Mouse (Mus musculus): ENCODE data around the gene B4gat1. TPM values are rescaled to one million over a fixed set of nuclear protein-coding genes. Genes with fewer than 3 reads are reported as not detected.

The B4gat1 gene
- polyA plus RNA-seq, 1 experiment = 9.7 TPM

GRCm38 (mm10) chr19:5065104-5065503 lies 26.5 kb downstream of the B4gat1 start:
- WGBS = 61% methylated on average over 7 of the region's 7 CpGs

GRCm38 (mm10) chr19:5067040-5067799 lies 28.6 kb downstream of the B4gat1 start:
- no peak overlapping the region for H3K4me3 ChIP-seq (ENCODE audit: extremely low read depth, insufficient read depth, insufficient read length)
- 12% methylated on average over 15 of the region's 15 CpGs for WGBS
- no peak for DNase-seq (ENCODE audit: low read depth in 1 of 2, low spot score in 2 of 2)
- H3K4me1 ChIP-seq (ENCODE audit: control insufficient read depth, insufficient read depth, insufficient read length) = peaks cover 6% of the 10 kb centered on the region
- H3K27ac ChIP-seq (ENCODE audit: insufficient read depth, low read length) = 0 out of 2 replicates have a peak overlapping the region, but pooled peaks have one; percentile 16
- H3K36me3 ChIP-seq (ENCODE audit: control insufficient read depth, insufficient read depth, low read length) = no peaks in the 10 kb centered on the region
- TF ChIP-seq CTCF (IDR thresholded peaks at IDR 0.05; ENCODE audit: extremely low read depth, insufficient read depth, insufficient read length, insufficient replicate concordance) (no peak), POLR2A (IDR thresholded peaks at IDR 0.05; ENCODE audit: low read depth, low read length) (no peak)
- peaks cover 12% of the 10 kb centered on the region for H3K27me3 ChIP-seq (ENCODE audit: control insufficient read depth, insufficient read depth, low read length)

More at GRCm38 (mm10) chr19:5065104-5065503, 26.5 kb downstream of the B4gat1 start:
- no peak overlapping the region for H3K4me3 ChIP-seq (ENCODE audit: extremely low read depth, insufficient read depth, insufficient read length)
- no peak overlapping the region for H3K27ac ChIP-seq (ENCODE audit: insufficient read depth, low read length)
- no peak for DNase-seq (ENCODE audit: low read depth in 1 of 2, low spot score in 2 of 2)
- no peaks in the 10 kb centered on the region for H3K36me3 ChIP-seq (ENCODE audit: control insufficient read depth, insufficient read depth, low read length)
- peaks cover 6% of the 10 kb centered on the region for H3K4me1 ChIP-seq (ENCODE audit: control insufficient read depth, insufficient read depth, insufficient read length)
- no peak for TF ChIP-seq POLR2A (IDR thresholded peaks at IDR 0.05; ENCODE audit: low read depth, low read length)
- no peak for TF ChIP-seq CTCF (IDR thresholded peaks at IDR 0.05; ENCODE audit: extremely low read depth, insufficient read depth, insufficient read length, insufficient replicate concordance)
- peaks cover 12% of the 10 kb centered on the region for H3K27me3 ChIP-seq (ENCODE audit: control insufficient read depth, insufficient read depth, low read length)

GRCm38 (mm10) chr19:5067867-5068569 lies 29.4 kb downstream of the B4gat1 start, which contains the start of gene Cd248:
Gene Cd248, plus strand, starts transcription at chr19:5068078.
- peaks cover 6% of the 10 kb centered on the region for H3K4me1 ChIP-seq (ENCODE audit: control insufficient read depth, insufficient read depth, insufficient read length)
- 5% methylated on average over 50 of the region's 56 CpGs for WGBS
- no peaks in the 10 kb centered on the region for H3K36me3 ChIP-seq (ENCODE audit: control insufficient read depth, insufficient read depth, low read length)

GRCm38 (mm10) chr19:5068570-5069234 lies 30.1 kb downstream of the B4gat1 start:
- Histone ChIP-seq H3K27ac (ENCODE audit: insufficient read depth, low read length) (no peak overlapping the region), H3K36me3 (ENCODE audit: control insufficient read depth, insufficient read depth, low read length) (no peaks in the 10 kb centered on the region), H3K27me3 (ENCODE audit: control insufficient read depth, insufficient read depth, low read length) (peaks cover 12% of the 10 kb centered on the region), H3K4me3 (ENCODE audit: extremely low read depth, insufficient read depth, insufficient read length) (peak overlapping the region; percentile 25; the same call in 1 of the 2 replicates), H3K4me1 (ENCODE audit: control insufficient read depth, insufficient read depth, insufficient read length) (peaks cover 6% of the 10 kb centered on the region)
- no peak for TF ChIP-seq CTCF (IDR thresholded peaks at IDR 0.05; ENCODE audit: extremely low read depth, insufficient read depth, insufficient read length, insufficient replicate concordance)
- TF ChIP-seq POLR2A (IDR thresholded peaks at IDR 0.05; ENCODE audit: low read depth, low read length) = no peak
- 45% methylated on average over 21 of the region's 21 CpGs for WGBS
- DNase-seq (ENCODE audit: low read depth in 1 of 2, low spot score in 2 of 2) = no peak

More at GRCm38 (mm10) chr19:5067867-5068569, 29.4 kb downstream of the B4gat1 start, which contains the start of gene Cd248:
- Histone ChIP-seq H3K27ac (ENCODE audit: insufficient read depth, low read length) (0 out of 2 replicates have a peak within 1 kb of the TSS, but pooled peaks have one; percentile 16), H3K4me3 (ENCODE audit: extremely low read depth, insufficient read depth, insufficient read length) (peak within 1 kb of the TSS; percentile 25; the same call in 1 of the 2 replicates), H3K27me3 (ENCODE audit: control insufficient read depth, insufficient read depth, low read length) (peaks cover 12% of the 10 kb centered on the region)
- TF ChIP-seq CTCF (IDR thresholded peaks at IDR 0.05; ENCODE audit: extremely low read depth, insufficient read depth, insufficient read length, insufficient replicate concordance) (no peak), POLR2A (IDR thresholded peaks at IDR 0.05; ENCODE audit: low read depth, low read length) (no peak)
- DNase-seq (ENCODE audit: low read depth in 1 of 2, low spot score in 2 of 2) = no peak

- 92% methylated on average over 5 of the region's 5 CpGs for WGBS
- H3K4me3 ChIP-seq (ENCODE audit: extremely low read depth, insufficient read depth, insufficient read length) = no peak overlapping the region
- no peak for DNase-seq (ENCODE audit: low read depth in 1 of 2, low spot score in 2 of 2)
- no peaks in the 10 kb centered on the region for H3K36me3 ChIP-seq (ENCODE audit: control insufficient read depth, insufficient read depth, low read length)
- peaks cover 12% of the 10 kb centered on the region for H3K27me3 ChIP-seq (ENCODE audit: control insufficient read depth, insufficient read depth, low read length)
- H3K4me1 ChIP-seq (ENCODE audit: control insufficient read depth, insufficient read depth, insufficient read length) = peaks cover 6% of the 10 kb centered on the region
- H3K27ac ChIP-seq (ENCODE audit: insufficient read depth, low read length) = no peak overlapping the region
- TF ChIP-seq POLR2A (IDR thresholded peaks at IDR 0.05; ENCODE audit: low read depth, low read length) (no peak), CTCF (IDR thresholded peaks at IDR 0.05; ENCODE audit: extremely low read depth, insufficient read depth, insufficient read length, insufficient replicate concordance) (no peak)
Observed at GRCm38 (mm10) chr19:5069486-5069885, 30.9 kb downstream of the B4gat1 start.

- peaks cover 6% of the 10 kb centered on the region for H3K4me1 ChIP-seq (ENCODE audit: control insufficient read depth, insufficient read depth, insufficient read length)
- no peaks in the 10 kb centered on the region for H3K36me3 ChIP-seq (ENCODE audit: control insufficient read depth, insufficient read depth, low read length)
- H3K27me3 ChIP-seq (ENCODE audit: control insufficient read depth, insufficient read depth, low read length) = peaks cover 12% of the 10 kb centered on the region
- no peak for DNase-seq (ENCODE audit: low read depth in 1 of 2, low spot score in 2 of 2)
- no peak for TF ChIP-seq CTCF (IDR thresholded peaks at IDR 0.05; ENCODE audit: extremely low read depth, insufficient read depth, insufficient read length, insufficient replicate concordance)
- TF ChIP-seq POLR2A (IDR thresholded peaks at IDR 0.05; ENCODE audit: low read depth, low read length) = no peak
- no peak overlapping the region for H3K4me3 ChIP-seq (ENCODE audit: extremely low read depth, insufficient read depth, insufficient read length)
- WGBS = 92% methylated on average over 7 of the region's 7 CpGs
- H3K27ac ChIP-seq (ENCODE audit: insufficient read depth, low read length) = no peak overlapping the region
Observed at GRCm38 (mm10) chr19:5069978-5070377, 31.4 kb downstream of the B4gat1 start.
